Mouse (Mus musculus) kidney, adult 9 months (tissue): ENCODE data around the gene Cryge.

Experiments
- DNase-seq: peaks from one replicate; pipeline ENCODE4 v3.0.0; 2022

The Cryge gene

GRCm38 (mm10) chr1:65010153-65010552 is 40.8 kb downstream of the Cryge start:
- peak; percentile 71 for DNase-seq

DNA sequence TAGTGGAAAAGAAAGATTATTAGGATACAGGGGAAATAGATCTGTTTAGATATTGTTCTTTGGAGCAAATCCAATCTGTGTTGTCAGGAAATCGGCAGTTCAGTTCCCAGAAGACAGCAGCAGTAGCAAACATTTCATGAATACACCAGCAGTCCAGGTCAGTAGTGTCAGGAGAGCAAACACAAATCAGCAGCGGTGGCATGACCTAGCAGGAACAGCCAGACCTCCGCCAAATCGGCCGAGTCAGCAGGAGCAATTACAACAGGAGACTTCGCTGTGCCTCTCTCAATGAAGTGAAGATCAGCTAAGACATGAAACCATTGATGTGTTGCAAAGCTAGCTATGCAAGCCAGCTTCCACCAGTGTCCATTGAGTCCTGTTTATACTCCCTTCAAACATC is 45.4 kb downstream of the Cryge start:
- no peak for DNase-seq

GRCm38 (mm10) chr1:65004526-65004925 is 46.4 kb downstream of the Cryge start:
- DNase-seq = no peak
